Mouse (Mus musculus): Measurements from ENCODE around the gene Zfp207. TPM values are rescaled to one million over a fixed set of nuclear protein-coding genes. Genes with fewer than 3 reads are reported as not detected.
A peak's percentile ranks its signal among the peaks of the same experiment; 100 is the strongest.
"Not testable (repeated sequence)": the region's sequence is repeated elsewhere in the genome, so short reads cannot be mapped to it uniquely, and the experiment has no call there.

Zfp207 gene
- polyA plus RNA-seq, 1 experiment from 2014 or later, result 258 TPM

DNA sequence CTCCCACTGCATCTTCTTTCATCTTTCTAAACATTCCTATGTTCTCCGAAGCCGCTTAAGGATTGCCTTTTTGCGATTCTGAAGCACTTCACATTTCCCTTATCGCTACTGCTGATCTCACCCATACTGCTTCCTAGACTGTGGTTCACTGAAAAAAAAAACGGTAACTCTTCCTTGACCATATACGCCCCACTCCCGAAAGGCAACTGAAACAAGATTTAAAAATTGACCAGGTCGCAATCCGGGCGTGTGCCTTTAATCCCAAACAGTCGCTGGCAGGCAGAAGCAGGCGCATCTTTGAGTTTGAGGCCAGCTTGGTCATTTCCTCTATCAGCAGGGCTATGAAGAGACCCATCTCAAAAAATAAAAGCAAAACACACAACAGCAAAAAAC lies 457 bp upstream of the Zfp207 start:
- H3K9ac ChIP-seq, result peak overlapping the region; percentile 99
- peaks cover 17% of the 10 kb centered on the region for H3K36me3 ChIP-seq
- peak overlapping the region; percentile 92 for H3K27ac ChIP-seq
- WGBS, result 5% methylated on average over 12 of the region's 12 CpGs
- H3K4me1 ChIP-seq, result peaks cover 21% of the 10 kb centered on the region
- peak overlapping the region; percentile 65 for H3K4me2 ChIP-seq
- ATAC-seq (ENCODE audit: insufficient number of reproducible peaks, insufficient read depth, low FRiP score, low TSS enrichment, low read depth), result no peak
- H3K27me3 ChIP-seq, result no peaks in the 10 kb centered on the region
- H3K9me3 ChIP-seq, result no peaks in the 10 kb centered on the region
- peak overlapping the region; percentile 94 for H3K4me3 ChIP-seq

DNA sequence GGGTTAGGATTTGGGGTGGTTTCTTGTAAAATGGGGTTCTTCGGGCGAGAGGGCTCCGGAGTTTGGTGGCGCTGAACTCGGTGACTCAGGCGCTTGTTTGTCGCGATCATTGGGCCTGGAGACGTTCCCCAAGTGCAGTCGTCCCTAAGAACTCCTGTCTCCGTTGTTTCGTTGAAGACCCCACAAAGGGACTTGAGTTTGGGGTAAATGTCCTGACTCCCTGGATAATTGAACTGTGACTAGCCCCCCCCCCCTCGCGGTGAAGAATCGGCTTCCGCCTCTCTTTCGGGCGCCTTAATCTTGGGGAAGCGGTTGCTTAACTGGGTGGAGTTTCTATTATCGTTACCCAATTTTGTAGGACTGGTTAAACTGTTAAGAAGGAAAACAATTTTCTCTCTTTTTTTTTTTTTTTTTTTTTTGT lies 557 bp downstream of the Zfp207 start:
- peaks cover 27% of the 10 kb centered on the region for H3K36me3 ChIP-seq
- ATAC-seq (ENCODE audit: insufficient number of reproducible peaks, insufficient read depth, low FRiP score, low TSS enrichment, low read depth), result 0 out of 2 replicates have a peak, but pooled peaks have one; percentile 4
- H3K9ac ChIP-seq, result peak overlapping the region; percentile 99
- peak overlapping the region; percentile 65 for H3K4me2 ChIP-seq
- H3K27me3 ChIP-seq, result no peaks in the 10 kb centered on the region
- peaks cover 21% of the 10 kb centered on the region for H3K4me1 ChIP-seq
- H3K9me3 ChIP-seq, result no peaks in the 10 kb centered on the region
- H3K27ac ChIP-seq, result peak overlapping the region; percentile 92
- WGBS, result under 1% methylated on average over 20 of the region's 20 CpGs
- peak overlapping the region; percentile 94 for H3K4me3 ChIP-seq

DNA sequence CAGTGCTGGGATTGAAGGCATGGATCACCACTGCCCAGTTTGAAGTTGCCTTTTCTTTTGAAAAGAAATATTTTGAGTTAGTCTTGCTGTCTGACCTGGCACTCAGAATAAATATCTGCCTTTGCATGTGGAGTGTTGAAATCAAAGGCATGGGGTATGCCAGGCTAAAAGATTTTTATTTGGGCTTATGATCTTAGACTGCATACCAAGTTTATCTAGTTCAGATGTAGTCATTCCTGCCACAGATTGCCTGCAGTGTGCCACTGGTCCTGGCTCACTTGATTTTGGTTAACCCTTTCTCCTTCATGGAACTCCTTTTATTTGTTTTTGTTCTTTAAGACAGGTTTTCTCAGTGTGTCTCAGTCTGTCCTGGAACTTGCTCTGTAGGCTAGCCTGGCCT lies 1.4 kb downstream of the Zfp207 start:
- H3K27ac ChIP-seq, result no peak overlapping the region; the same call in 1 of the 2 replicates
- H3K36me3 ChIP-seq, result peaks cover 33% of the 10 kb centered on the region
- no peaks in the 10 kb centered on the region for H3K27me3 ChIP-seq
- no peak for ATAC-seq (ENCODE audit: insufficient number of reproducible peaks, insufficient read depth, low FRiP score, low TSS enrichment, low read depth)
- H3K4me3 ChIP-seq, result peak overlapping the region; percentile 94
- H3K9me3 ChIP-seq, result no peaks in the 10 kb centered on the region
- H3K4me1 ChIP-seq, result peaks cover 21% of the 10 kb centered on the region
- peak overlapping the region; percentile 75 for H3K9ac ChIP-seq
- H3K4me2 ChIP-seq, result peak overlapping the region; percentile 93

DNA sequence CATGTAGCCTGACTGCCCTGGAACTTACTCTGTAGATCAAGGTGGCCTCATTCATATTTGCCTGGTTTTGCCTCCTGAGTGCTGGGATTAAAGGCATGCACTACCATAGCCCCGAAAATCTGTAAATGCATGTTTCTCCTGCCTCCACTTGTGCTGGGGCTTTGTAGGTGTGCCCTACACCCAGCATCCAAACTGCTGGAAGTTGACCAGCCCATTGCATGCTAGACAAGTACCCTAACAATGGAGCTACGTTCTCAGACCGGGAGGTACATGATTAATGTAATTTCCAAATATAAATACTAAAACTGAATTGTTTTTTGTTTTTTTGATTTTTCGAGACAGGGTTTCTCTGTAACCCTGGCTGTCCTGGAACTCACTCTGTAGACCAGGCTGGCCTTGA lies 2.0 kb downstream of the Zfp207 start:
- H3K4me2 ChIP-seq, result peak overlapping the region; percentile 93
- H3K9me3 ChIP-seq, result no peaks in the 10 kb centered on the region
- H3K4me1 ChIP-seq, result peaks cover 21% of the 10 kb centered on the region
- ATAC-seq (ENCODE audit: insufficient number of reproducible peaks, insufficient read depth, low FRiP score, low TSS enrichment, low read depth), result no peak
- H3K27me3 ChIP-seq, result no peaks in the 10 kb centered on the region
- peak overlapping the region; percentile 94 for H3K4me3 ChIP-seq
- 59% methylated on average over 4 of the region's 4 CpGs for WGBS
- H3K27ac ChIP-seq, result no peak overlapping the region
- H3K9ac ChIP-seq, result peak overlapping the region; percentile 75
- peaks cover 36% of the 10 kb centered on the region for H3K36me3 ChIP-seq

DNA sequence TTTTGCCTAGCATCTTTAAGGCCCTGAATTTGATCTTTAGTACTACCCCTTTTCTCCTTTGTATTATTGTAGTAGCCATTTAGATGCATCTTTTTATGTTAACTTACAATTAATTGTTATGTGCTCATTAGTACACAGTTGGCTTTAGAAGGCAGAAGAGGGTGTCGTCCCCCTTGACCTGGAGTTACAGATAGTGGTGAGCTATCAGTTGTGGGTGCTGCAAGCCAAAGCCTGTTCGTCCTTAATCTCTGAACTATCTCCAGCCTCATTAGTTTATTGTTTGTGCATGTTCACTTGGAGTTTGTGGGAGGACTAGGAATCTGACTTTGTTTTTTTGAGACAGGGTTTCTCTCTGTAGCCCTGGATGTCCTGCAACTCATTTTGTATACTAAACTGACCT lies 3.7 kb downstream of the Zfp207 start:
- Histone ChIP-seq H3K27ac (no peak overlapping the region), H3K36me3 (peaks cover 46% of the 10 kb centered on the region), H3K27me3 (no peaks in the 10 kb centered on the region), H3K9me3 (no peaks in the 10 kb centered on the region), H3K4me2 (peak overlapping the region; percentile 93), H3K4me1 (peaks cover 21% of the 10 kb centered on the region), H3K9ac (no peak overlapping the region), H3K4me3 (no peak overlapping the region)
- WGBS, result 81% methylated on average over 2 of the region's 2 CpGs
- no peak for ATAC-seq (ENCODE audit: insufficient number of reproducible peaks, insufficient read depth, low FRiP score, low TSS enrichment, low read depth)

DNA sequence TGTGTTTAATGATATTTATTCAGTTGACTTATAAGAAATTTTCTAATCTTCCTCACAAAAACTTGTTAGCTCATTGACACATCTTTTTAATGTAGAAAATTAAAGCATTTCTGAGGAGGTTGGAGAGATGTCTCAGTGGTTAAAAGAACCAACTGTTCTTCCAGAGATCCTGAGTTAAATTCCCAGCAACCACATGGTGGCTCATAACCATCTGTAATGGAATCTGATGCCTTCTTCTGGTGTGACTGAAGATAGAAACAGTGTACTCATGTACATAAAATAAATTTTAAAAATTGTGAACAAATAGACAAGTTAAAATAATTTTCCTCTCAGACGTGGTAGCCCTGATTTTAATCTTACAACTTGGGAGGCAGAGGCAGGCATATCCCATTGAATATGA lies 6.8 kb downstream of the Zfp207 start:
- peaks cover 16% of the 10 kb centered on the region for H3K4me1 ChIP-seq
- no peak overlapping the region for H3K4me3 ChIP-seq
- no peak overlapping the region for H3K9ac ChIP-seq
- H3K27ac ChIP-seq, result no peak overlapping the region
- peaks cover 65% of the 10 kb centered on the region for H3K36me3 ChIP-seq
- no peaks in the 10 kb centered on the region for H3K27me3 ChIP-seq
- no peak overlapping the region for H3K4me2 ChIP-seq
- 86% methylated on average over 1 of the region's 1 CpGs for WGBS
- no peak for ATAC-seq (ENCODE audit: insufficient number of reproducible peaks, insufficient read depth, low FRiP score, low TSS enrichment, low read depth)
- no peaks in the 10 kb centered on the region for H3K9me3 ChIP-seq

DNA sequence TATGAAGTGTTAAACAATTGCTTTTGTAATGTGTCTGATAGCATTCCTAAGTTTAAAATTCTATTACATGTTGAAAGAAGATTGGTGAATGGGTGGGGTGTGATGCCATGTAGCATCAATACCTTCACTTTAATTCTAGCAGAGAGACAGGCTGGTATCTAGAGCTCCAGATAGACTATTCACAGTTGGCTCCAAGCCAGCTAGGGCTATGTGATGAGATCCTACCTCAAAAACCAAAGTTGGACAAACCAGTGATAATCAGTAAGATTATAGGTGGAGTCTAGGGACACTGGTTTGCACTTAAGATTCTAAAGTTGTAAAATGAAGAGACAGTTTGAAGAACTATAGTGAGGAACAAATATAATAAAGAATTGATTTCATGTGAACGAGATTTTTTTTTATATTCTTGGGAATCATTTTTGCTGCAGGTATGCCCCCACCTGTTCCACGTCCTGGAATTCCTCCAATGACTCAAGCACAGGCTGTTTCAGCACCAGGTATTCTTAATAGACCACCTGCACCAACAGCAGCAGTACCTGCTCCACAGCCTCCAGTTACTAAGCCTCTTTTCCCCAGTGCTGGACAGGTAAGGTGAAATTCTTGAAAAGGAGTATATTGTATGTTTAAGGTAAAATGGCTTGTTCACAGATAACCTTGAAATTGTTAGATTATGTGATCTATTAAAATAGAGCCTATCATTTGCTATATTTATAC lies 8.5 kb downstream of the Zfp207 start:
- Histone ChIP-seq H3K36me3 (peaks cover 73% of the 10 kb centered on the region), H3K27ac (no peak overlapping the region), H3K4me2 (no peak overlapping the region), H3K27me3 (no peaks in the 10 kb centered on the region), H3K9ac (no peak overlapping the region), H3K9me3 (no peaks in the 10 kb centered on the region), H3K4me1 (peaks cover 3% of the 10 kb centered on the region; the same call in 1 of the 2 replicates), H3K4me3 (no peak overlapping the region)
- ATAC-seq (ENCODE audit: insufficient number of reproducible peaks, insufficient read depth, low FRiP score, low TSS enrichment, low read depth), result no peak
- WGBS, result 91% methylated on average over 2 of the region's 2 CpGs

DNA sequence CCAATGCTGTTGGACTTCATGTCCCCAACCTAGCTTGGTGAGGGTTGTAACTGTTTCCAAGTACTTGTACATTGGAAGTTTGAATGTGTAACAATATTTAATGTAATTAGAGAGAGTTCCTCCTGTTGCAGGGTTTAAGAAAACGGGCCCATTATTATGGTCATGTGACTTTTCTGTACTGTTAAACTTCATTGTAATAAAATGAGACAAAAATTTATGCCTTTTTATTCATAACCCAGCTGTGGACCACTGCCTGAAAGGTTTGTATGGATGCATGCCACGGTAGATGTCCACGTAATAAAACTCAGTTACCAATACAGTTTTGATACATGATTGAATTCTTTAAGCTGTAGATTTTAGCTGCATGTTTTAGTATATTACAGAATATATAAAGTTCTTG lies 12.9 kb downstream of the Zfp207 start:
- WGBS, result 90% methylated on average over 3 of the region's 3 CpGs
- Histone ChIP-seq H3K9me3 (no peaks in the 10 kb centered on the region), H3K36me3 (peaks cover 73% of the 10 kb centered on the region), H3K4me1 (no peaks in the 10 kb centered on the region), H3K4me2 (no peak overlapping the region), H3K27me3 (no peaks in the 10 kb centered on the region), H3K27ac (no peak overlapping the region), H3K9ac (no peak overlapping the region), H3K4me3 (no peak overlapping the region)
- ATAC-seq (ENCODE audit: insufficient number of reproducible peaks, insufficient read depth, low FRiP score, low TSS enrichment, low read depth), result no peak

DNA sequence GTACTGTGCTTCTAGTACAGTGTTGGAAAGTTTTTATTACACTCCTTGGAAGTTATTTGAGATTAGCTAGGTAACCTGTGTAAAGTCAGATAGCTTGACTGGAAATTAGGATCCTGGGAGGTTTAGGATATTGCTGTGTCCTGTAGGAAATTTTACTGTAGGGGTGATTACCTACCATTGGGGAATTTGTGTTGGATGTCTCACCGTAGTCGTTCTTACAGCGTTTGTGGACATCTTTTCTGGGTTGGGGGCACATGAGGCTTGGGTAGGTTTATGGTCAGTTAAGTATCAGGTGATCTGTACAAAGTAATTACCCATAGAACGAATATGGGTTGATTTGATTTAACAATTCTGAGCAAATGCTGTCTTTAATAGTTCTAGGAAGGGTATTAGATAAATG lies 13.5 kb downstream of the Zfp207 start:
- H3K4me2 ChIP-seq, result no peak overlapping the region
- no peak overlapping the region for H3K4me3 ChIP-seq
- H3K27ac ChIP-seq, result no peak overlapping the region
- no peak overlapping the region for H3K9ac ChIP-seq
- ATAC-seq (ENCODE audit: insufficient number of reproducible peaks, insufficient read depth, low FRiP score, low TSS enrichment, low read depth), result no peak
- H3K36me3 ChIP-seq, result peaks cover 72% of the 10 kb centered on the region
- 86% methylated on average over 4 of the region's 4 CpGs for WGBS
- no peaks in the 10 kb centered on the region for H3K4me1 ChIP-seq
- H3K27me3 ChIP-seq, result no peaks in the 10 kb centered on the region
- no peaks in the 10 kb centered on the region for H3K9me3 ChIP-seq

DNA sequence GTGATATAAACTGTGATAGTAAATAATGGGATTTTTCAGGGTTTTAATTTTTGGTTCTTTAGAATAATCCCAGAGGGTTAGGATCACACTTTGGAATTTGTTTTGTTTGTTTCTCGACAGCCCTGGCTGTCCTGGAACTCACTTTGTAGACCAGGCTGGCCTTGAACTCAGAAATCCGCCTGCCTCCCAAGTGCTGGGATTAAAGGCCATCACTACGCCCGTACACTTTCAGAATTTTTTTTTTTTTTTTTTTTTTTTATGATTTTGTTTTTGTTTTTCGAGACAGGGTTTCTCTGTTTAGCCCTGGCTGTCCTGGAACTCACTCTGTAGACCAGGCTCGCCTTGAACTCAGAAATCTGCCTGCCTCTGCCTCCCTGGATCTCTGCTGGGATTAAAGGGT lies 24.8 kb downstream of the Zfp207 start:
- H3K27me3 ChIP-seq; H3K4me1 ChIP-seq; H3K9me3 ChIP-seq; H3K9ac ChIP-seq; H3K27ac ChIP-seq; H3K4me3 ChIP-seq; H3K4me2 ChIP-seq; ATAC-seq (ENCODE audit: insufficient number of reproducible peaks, insufficient read depth, low FRiP score, low TSS enrichment, low read depth): not testable (repeated sequence)
- WGBS, result 96% methylated on average over 6 of the region's 6 CpGs
- H3K36me3 ChIP-seq, result peaks cover 53% of the 10 kb centered on the region

DNA sequence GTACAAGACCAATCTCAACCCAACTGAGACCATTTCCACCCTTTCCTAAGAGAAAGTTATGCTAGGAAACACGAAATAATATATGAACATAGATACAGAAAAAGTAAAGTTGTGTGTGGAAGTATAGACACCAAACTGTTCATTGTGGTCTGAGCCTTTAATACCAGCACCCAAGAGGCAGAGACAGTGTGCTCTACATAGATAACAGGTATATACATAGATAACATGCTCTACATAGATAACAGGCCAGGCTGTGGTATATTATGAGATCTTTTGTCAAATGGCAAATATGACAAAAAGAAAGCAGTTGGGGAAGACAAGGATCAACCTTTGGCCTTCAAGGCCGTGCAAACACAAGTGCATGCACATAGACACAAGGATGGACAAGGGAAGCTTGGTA lies 27.3 kb downstream of the Zfp207 start:
- no peak for ATAC-seq (ENCODE audit: insufficient number of reproducible peaks, insufficient read depth, low FRiP score, low TSS enrichment, low read depth)
- H3K27me3 ChIP-seq, result no peaks in the 10 kb centered on the region
- H3K9me3 ChIP-seq, result no peaks in the 10 kb centered on the region
- H3K4me3 ChIP-seq, result no peak overlapping the region
- 88% methylated on average over 2 of the region's 2 CpGs for WGBS
- peaks cover 50% of the 10 kb centered on the region for H3K36me3 ChIP-seq
- H3K4me1 ChIP-seq, result no peaks in the 10 kb centered on the region
- H3K9ac ChIP-seq, result no peak overlapping the region
- H3K27ac ChIP-seq, result no peak overlapping the region
- H3K4me2 ChIP-seq, result no peak overlapping the region

DNA sequence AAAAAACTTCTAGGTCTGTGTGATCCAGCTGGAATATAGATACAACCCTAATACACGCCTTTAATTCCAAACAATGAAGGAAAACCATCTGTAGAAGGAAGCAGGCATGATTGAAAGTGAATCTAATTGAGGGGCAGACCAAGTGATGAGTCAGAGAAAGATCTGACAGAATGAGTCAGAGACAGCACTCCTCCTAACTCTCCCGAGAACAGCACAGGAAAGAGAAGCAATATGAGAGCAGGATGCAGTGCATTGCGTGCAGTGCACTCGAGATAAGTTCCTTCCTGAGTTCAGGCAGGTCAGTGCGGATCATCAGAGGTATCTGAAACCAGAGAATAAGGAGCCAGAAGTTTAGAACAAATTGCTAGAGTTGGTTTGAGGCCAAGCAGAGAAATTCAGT lies 34.0 kb downstream of the Zfp207 start:
- no peak overlapping the region for H3K9ac ChIP-seq
- H3K4me2 ChIP-seq, result no peak overlapping the region
- 90% methylated on average over 5 of the region's 5 CpGs for WGBS
- ATAC-seq (ENCODE audit: insufficient number of reproducible peaks, insufficient read depth, low FRiP score, low TSS enrichment, low read depth), result no peak
- H3K4me3 ChIP-seq, result no peak overlapping the region
- no peaks in the 10 kb centered on the region for H3K4me1 ChIP-seq
- H3K36me3 ChIP-seq, result peaks cover 25% of the 10 kb centered on the region
- H3K27ac ChIP-seq, result no peak overlapping the region
- H3K27me3 ChIP-seq, result no peaks in the 10 kb centered on the region
- 0 out of 2 replicates have a peak, but pooled peaks cover 5% of the 10 kb centered on the region for H3K9me3 ChIP-seq

Data from embryonic facial prominence, embryonic 13.5 days (tissue).